Mouse (Mus musculus): ENCODE measurements around the gene Zdhhc13. TPM values are rescaled to one million over a fixed set of nuclear protein-coding genes. Genes with fewer than 3 reads are reported as not detected.

The Zdhhc13 gene
- polyA plus RNA-seq, 1 experiment from 2014 or later, result 34.5 TPM

GRCm38 (mm10) chr7:48830395-48830794 is 41.6 kb downstream of the Zdhhc13 start:
- ATAC-seq (ENCODE audit: insufficient read depth, low FRiP score, low read depth), result no peak
- H3K36me3 ChIP-seq, result peaks cover 11% of the 10 kb centered on the region; the same call in 1 of the 2 replicates
- no peaks in the 10 kb centered on the region for H3K27me3 ChIP-seq (replicated peaks)
- H3K9ac ChIP-seq, result no peak overlapping the region
- 21% methylated on average over 2 of the region's 2 CpGs for WGBS
- H3K4me1 ChIP-seq, result no peaks in the 10 kb centered on the region
- H3K9me3 ChIP-seq, result no peaks in the 10 kb centered on the region
- H3K27ac ChIP-seq, result no peak overlapping the region
- H3K4me2 ChIP-seq, result no peak overlapping the region
- H3K4me3 ChIP-seq (replicated peaks), result no peak overlapping the region

- H3K4me2 ChIP-seq, result no peak overlapping the region
- H3K9ac ChIP-seq, result no peak overlapping the region
- H3K9me3 ChIP-seq, result no peaks in the 10 kb centered on the region
- ATAC-seq (ENCODE audit: insufficient read depth, low FRiP score, low read depth), result no peak
- 0 out of 2 replicates have a peak, but pooled peaks cover under 1% of the 10 kb centered on the region for H3K36me3 ChIP-seq
- 42% methylated on average over 1 of the region's 1 CpGs for WGBS
- H3K27me3 ChIP-seq (replicated peaks), result no peaks in the 10 kb centered on the region
- no peak overlapping the region for H3K4me3 ChIP-seq (replicated peaks)
- H3K4me1 ChIP-seq, result no peaks in the 10 kb centered on the region
- no peak overlapping the region for H3K27ac ChIP-seq
Measured at GRCm38 (mm10) chr7:48832735-48833134, 43.9 kb downstream of the Zdhhc13 start.

- no peak overlapping the region for H3K4me3 ChIP-seq (replicated peaks)
- H3K4me1 ChIP-seq, result no peaks in the 10 kb centered on the region
- 62% methylated on average over 4 of the region's 4 CpGs for WGBS
- H3K27me3 ChIP-seq (replicated peaks), result no peaks in the 10 kb centered on the region
- ATAC-seq (ENCODE audit: insufficient read depth, low FRiP score, low read depth), result no peak
- H3K4me2 ChIP-seq, result no peak overlapping the region
- no peaks in the 10 kb centered on the region for H3K36me3 ChIP-seq
- no peak overlapping the region for H3K27ac ChIP-seq
- no peaks in the 10 kb centered on the region for H3K9me3 ChIP-seq
- no peak overlapping the region for H3K9ac ChIP-seq
Measured at GRCm38 (mm10) chr7:48834371-48834970, 45.7 kb downstream of the Zdhhc13 start.

- no peak for ATAC-seq (ENCODE audit: insufficient read depth, low FRiP score, low read depth)
- no peaks in the 10 kb centered on the region for H3K9me3 ChIP-seq
- no peak overlapping the region for H3K4me3 ChIP-seq (replicated peaks)
- no peak overlapping the region for H3K9ac ChIP-seq
- 76% methylated on average over 12 of the region's 12 CpGs for WGBS
- no peaks in the 10 kb centered on the region for H3K4me1 ChIP-seq
- H3K36me3 ChIP-seq, result no peaks in the 10 kb centered on the region
- no peak overlapping the region for H3K4me2 ChIP-seq
- H3K27ac ChIP-seq, result no peak overlapping the region
- no peaks in the 10 kb centered on the region for H3K27me3 ChIP-seq (replicated peaks)
Measured at GRCm38 (mm10) chr7:48834989-48835626, 46.3 kb downstream of the Zdhhc13 start.

DNA sequence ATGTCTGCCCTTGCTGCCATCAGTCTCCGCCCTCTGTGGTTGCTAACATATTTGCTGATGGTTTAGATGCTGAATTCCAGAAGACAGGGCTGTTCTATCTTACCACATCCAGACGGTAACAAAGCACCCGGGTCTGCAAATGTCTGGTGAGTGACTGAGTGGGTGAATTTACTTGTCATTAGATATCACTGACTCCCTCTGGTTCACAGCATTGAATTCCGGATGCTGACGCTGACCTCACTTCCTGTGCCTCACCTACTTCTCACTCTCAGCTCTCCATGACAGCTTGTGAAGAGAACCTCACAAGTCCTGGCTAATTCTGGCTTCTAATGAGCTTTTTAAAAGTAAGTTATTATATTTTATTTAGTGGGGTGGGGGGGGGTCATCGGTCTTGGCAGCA is 48.1 kb downstream of the Zdhhc13 start:
- H3K27ac ChIP-seq, result no peak overlapping the region
- WGBS, result 62% methylated on average over 6 of the region's 6 CpGs
- no peaks in the 10 kb centered on the region for H3K27me3 ChIP-seq (replicated peaks)
- ATAC-seq (ENCODE audit: insufficient read depth, low FRiP score, low read depth), result no peak
- no peaks in the 10 kb centered on the region for H3K36me3 ChIP-seq
- H3K9me3 ChIP-seq, result no peaks in the 10 kb centered on the region
- H3K4me3 ChIP-seq (replicated peaks), result no peak overlapping the region
- H3K9ac ChIP-seq, result no peak overlapping the region
- no peaks in the 10 kb centered on the region for H3K4me1 ChIP-seq
- no peak overlapping the region for H3K4me2 ChIP-seq

DNA sequence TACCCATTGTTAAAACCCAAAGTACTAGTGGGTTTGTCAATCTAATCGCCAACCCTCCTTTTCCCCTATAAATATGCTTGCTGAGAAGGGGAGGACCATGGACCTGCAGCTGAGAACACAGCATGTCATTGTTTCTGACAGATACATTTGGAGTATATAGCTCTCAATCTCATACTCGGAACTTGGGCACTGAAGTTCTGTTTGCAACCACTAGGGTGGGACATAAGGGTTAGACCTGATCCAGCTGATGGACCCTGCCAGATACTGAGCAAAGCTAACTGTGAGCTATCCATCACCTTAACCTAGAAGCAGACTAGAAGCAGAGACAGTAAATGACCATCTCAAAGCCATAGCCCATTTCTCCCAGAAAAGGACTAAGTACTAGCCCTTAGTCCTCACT is 49.6 kb downstream of the Zdhhc13 start:
- Histone ChIP-seq H3K27ac (no peak overlapping the region), H3K9ac (no peak overlapping the region), H3K9me3 (no peaks in the 10 kb centered on the region), H3K4me2 (no peak overlapping the region), H3K4me3 (replicated peaks) (no peak overlapping the region), H3K4me1 (no peaks in the 10 kb centered on the region), H3K27me3 (replicated peaks) (no peaks in the 10 kb centered on the region), H3K36me3 (no peaks in the 10 kb centered on the region)
- WGBS, result 67% methylated on average over 2 of the region's 2 CpGs
- no peak for ATAC-seq (ENCODE audit: insufficient read depth, low FRiP score, low read depth)

DNA sequence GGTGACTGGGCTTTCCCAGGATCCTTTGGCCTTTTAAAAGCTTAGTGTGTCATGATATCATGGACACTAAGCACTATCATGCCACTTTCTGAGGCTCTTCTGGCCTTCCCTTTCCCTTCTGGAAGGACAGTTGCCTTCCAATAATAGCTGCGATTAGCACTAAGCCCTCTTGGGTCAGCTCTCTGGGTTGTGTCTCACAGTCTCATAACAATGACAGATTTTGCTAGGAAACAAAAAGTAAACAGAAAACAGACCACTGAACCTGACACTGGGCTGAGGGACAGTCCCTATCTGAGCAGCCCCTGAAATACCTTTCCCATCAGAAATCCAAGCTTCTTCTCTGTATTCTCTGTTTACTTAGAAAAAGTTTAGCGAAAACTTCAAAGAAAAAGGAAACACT is 51.7 kb downstream of the Zdhhc13 start:
- Histone ChIP-seq H3K27me3 (replicated peaks) (no peaks in the 10 kb centered on the region), H3K9me3 (no peaks in the 10 kb centered on the region), H3K4me1 (no peaks in the 10 kb centered on the region), H3K4me2 (no peak overlapping the region), H3K36me3 (no peaks in the 10 kb centered on the region), H3K4me3 (replicated peaks) (no peak overlapping the region), H3K27ac (no peak overlapping the region), H3K9ac (no peak overlapping the region)
- no peak for ATAC-seq (ENCODE audit: insufficient read depth, low FRiP score, low read depth)
- 60% methylated on average over 2 of the region's 2 CpGs for WGBS

- no peak for ATAC-seq (ENCODE audit: insufficient read depth, low FRiP score, low read depth)
Measured at GRCm38 (mm10) chr7:48841538-48841937, 52.7 kb downstream of the Zdhhc13 start.

GRCm38 (mm10) chr7:48842353-48842752 is 53.5 kb downstream of the Zdhhc13 start:
- Histone ChIP-seq H3K4me1 (no peaks in the 10 kb centered on the region), H3K9ac (no peak overlapping the region), H3K27me3 (replicated peaks) (no peaks in the 10 kb centered on the region), H3K4me2 (no peak overlapping the region), H3K36me3 (no peaks in the 10 kb centered on the region), H3K27ac (no peak overlapping the region), H3K9me3 (no peaks in the 10 kb centered on the region), H3K4me3 (replicated peaks) (no peak overlapping the region)
- no peak for ATAC-seq (ENCODE audit: insufficient read depth, low FRiP score, low read depth)
- WGBS, result 74% methylated on average over 3 of the region's 3 CpGs

More at GRCm38 (mm10) chr7:48841538-48841937, 52.7 kb downstream of the Zdhhc13 start:
- no peaks in the 10 kb centered on the region for H3K27me3 ChIP-seq (replicated peaks)
- no peak overlapping the region for H3K4me3 ChIP-seq (replicated peaks)
- H3K9me3 ChIP-seq, result no peaks in the 10 kb centered on the region
- no peak overlapping the region for H3K4me2 ChIP-seq
- no peak overlapping the region for H3K9ac ChIP-seq
- no peak overlapping the region for H3K27ac ChIP-seq
- H3K36me3 ChIP-seq, result no peaks in the 10 kb centered on the region
- H3K4me1 ChIP-seq, result no peaks in the 10 kb centered on the region
- 70% methylated on average over 4 of the region's 4 CpGs for WGBS

DNA sequence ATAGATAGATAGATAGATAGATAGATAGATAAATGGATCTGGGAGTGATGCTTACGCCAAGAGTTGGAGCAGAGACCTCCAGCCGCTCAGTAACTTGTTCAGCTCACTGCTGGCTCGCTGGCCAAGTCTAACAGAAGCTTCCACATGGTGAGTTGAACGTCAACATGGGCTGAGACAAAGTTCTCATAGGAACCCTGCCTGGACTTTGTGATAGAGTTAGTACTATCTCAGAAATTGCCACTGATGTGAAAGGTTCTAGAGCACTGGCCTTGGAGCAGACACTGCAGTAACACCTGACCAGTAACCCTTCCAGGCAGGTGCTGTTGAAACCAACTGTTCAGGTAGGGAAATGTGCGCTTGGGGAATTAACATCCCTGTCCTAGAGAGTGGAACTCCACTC is 54.7 kb downstream of the Zdhhc13 start:
- Histone ChIP-seq H3K4me1 (no peaks in the 10 kb centered on the region), H3K36me3 (no peaks in the 10 kb centered on the region), H3K9ac (no peak overlapping the region), H3K27me3 (replicated peaks) (no peaks in the 10 kb centered on the region), H3K4me3 (replicated peaks) (no peak overlapping the region), H3K9me3 (no peaks in the 10 kb centered on the region), H3K27ac (no peak overlapping the region), H3K4me2 (no peak overlapping the region)
- no peak for ATAC-seq (ENCODE audit: insufficient read depth, low FRiP score, low read depth)
- WGBS, result 87% methylated on average over 5 of the region's 5 CpGs

GRCm38 (mm10) chr7:48845213-48845973 is 56.6 kb downstream of the Zdhhc13 start:
- WGBS, result 66% methylated on average over 12 of the region's 12 CpGs
- Histone ChIP-seq H3K27ac (0 out of 2 replicates have a peak overlapping the region, but pooled peaks have one; percentile 18), H3K27me3 (replicated peaks) (no peaks in the 10 kb centered on the region), H3K4me1 (no peaks in the 10 kb centered on the region), H3K9ac (no peak overlapping the region), H3K9me3 (no peaks in the 10 kb centered on the region), H3K4me3 (replicated peaks) (no peak overlapping the region), H3K4me2 (no peak overlapping the region), H3K36me3 (no peaks in the 10 kb centered on the region)
- peak; percentile 35; the same call in 1 of the 2 replicates for ATAC-seq (ENCODE audit: insufficient read depth, low FRiP score, low read depth)

DNA sequence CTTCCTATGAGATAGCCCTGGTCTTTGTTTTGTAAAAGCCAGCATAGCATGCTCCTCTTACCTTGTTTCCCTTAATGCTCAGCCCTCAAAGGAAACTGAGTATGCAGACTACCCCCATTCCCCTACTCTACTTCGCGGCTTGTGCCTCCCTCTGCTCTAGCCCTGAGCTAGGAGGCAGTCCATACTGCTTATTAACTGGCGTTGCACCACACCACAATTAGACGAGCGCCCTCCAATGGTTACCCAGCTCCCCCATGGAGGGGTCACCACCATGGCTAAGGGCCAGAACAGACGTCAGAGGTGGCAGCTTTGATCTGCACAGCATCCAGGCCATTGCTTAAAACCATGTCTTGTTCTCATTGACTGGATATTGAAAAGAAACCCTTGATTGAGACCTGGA is 58.0 kb downstream of the Zdhhc13 start:
- Histone ChIP-seq H3K36me3 (no peaks in the 10 kb centered on the region), H3K4me2 (no peak overlapping the region), H3K27ac (no peak overlapping the region), H3K9ac (no peak overlapping the region), H3K27me3 (replicated peaks) (no peaks in the 10 kb centered on the region), H3K4me1 (no peaks in the 10 kb centered on the region), H3K4me3 (replicated peaks) (no peak overlapping the region), H3K9me3 (no peaks in the 10 kb centered on the region)
- no peak for ATAC-seq (ENCODE audit: insufficient read depth, low FRiP score, low read depth)
- WGBS, result 75% methylated on average over 6 of the region's 6 CpGs

Data from stomach, embryonic 15.5 days (tissue).